Mouse (Mus musculus) spleen, postnatal 4 days (tissue): ENCODE results near the gene Srebf2.
"Not testable (repeated sequence)": the region's sequence is repeated elsewhere in the genome, so short reads cannot be mapped to it uniquely, and the experiment has no call there.

Experiments
- DNase-seq, 2 experiments: peaks; one replicate each; pipeline ENCODE4 v3.0.0; 2022; ENCODE audit warnings: low spot score in 2 of 2

Gene Srebf2

DNA sequence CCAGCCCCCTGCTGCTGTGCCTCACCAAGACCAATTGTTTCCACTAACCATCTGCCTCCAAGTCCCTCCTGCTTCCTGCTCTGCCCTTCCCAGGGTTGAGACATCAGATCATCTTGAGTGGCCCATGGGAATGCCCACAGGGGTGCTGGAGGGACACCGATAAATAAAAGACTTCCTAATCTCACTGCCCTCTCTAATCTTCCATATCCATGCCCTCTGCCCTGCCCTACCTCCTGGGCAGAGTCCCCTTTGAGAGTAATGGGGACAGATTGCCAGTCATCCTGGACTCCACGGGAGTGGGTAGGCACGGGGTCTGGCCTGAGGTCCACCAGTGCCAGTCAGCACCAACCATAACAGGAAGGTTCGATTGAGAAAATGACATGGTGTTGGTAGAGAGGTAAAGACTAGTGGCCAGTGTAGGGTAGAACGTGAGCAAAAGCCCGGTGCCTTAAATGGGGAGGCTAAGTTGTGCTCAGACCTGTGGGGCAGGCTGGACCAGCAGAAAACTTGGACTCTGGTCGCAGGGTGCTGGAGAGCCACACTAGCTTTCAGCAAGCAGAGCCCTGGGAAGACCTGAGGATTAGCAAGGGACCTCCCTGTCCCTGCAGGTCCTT lies 77.7 kb downstream of the Srebf2 start:
- peak in 1 of 2 experiments; percentile 65 for DNase-seq

DNA sequence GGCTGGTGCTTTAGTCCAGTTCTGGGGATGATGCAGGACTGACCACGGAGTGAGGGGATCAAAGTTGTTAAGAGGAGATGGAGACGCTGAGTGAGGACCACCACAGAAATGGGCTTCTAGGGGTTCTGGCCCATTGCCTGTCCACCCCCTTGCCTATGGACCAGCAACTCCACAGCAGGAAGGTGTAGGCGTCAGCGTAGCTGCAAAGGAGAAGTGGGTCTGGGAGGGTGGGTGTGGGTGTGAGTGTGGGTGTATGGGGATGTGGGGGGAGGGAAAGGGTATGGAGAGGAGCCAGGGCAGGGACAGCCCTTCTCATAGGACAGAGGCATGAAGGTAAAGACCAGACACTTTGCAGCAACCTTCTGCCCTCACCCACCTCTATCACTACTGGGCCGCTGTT lies 78.8 kb downstream of the Srebf2 start:
- peak in 1 of 2 experiments; percentile 62 for DNase-seq

DNA sequence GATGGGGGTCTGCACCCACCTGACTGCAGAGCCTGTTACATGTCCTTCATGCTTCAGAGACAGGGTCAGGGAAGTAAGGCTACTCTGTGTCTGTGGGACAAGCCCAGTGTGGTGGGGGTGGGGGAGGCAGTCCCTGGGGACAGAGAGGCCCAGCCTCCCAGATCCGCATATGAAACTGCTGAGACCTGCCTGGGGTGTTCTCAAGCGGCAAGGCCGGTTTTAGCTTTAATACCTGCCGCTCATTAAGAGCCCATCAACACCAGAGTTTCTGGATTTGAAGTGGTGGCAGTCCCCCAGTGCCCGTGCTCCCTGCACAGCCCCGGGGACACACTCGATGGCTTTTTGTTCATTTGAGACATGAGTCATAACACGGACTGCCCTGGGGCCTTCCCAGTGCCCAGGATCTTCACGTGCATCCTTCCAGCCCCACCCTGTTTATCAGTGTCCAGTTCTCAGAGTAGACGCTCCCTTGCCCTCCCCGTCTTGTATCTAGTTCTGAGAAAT lies 82.6 kb downstream of the Srebf2 start:
- DNase-seq = peak; percentile 65 to 78

DNA sequence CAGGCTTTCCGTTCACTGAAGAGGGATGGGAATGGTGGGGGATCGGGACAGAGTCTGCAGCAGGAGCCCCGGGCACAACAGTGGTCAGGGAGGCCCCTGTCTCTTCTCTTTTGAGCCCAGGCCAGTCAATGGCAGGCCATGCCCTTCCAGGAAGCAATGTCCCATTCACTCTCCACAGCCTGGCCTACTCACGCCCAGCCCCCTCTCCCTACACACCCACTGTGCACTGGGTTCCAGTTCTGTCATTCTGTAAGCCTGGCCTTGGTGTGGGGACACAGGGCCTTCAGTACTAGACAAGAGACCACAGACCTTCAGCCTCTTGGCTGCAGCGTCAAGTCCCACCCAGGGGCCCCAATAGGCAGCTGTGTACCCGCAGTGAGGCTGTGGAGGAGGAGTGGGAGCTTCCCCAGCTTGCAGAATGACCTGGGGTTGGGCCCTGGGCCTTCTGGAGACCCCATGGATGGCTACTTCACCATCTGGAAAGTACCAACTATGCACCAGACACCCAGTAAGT lies 83.2 kb downstream of the Srebf2 start:
- DNase-seq = peak in 1 of 2 experiments; percentile 63

DNA sequence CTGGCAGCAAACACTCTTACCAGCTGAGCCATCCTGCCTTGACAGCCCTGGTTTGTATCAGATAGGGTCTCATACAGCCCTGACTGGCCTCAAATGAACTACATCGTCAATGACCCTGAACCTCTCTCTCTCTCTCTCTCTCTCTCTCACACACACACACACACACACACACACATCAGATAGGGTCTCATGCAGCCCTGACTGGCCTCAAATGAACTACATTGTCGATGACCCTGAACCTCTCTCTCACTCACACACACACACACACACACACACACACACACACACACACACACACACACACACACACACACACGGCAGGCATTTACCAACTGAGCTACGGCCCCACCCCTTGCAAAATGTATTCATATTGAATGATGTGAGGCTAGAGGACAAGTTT lies 84.1 kb downstream of the Srebf2 start:
- DNase-seq = no peak

DNA sequence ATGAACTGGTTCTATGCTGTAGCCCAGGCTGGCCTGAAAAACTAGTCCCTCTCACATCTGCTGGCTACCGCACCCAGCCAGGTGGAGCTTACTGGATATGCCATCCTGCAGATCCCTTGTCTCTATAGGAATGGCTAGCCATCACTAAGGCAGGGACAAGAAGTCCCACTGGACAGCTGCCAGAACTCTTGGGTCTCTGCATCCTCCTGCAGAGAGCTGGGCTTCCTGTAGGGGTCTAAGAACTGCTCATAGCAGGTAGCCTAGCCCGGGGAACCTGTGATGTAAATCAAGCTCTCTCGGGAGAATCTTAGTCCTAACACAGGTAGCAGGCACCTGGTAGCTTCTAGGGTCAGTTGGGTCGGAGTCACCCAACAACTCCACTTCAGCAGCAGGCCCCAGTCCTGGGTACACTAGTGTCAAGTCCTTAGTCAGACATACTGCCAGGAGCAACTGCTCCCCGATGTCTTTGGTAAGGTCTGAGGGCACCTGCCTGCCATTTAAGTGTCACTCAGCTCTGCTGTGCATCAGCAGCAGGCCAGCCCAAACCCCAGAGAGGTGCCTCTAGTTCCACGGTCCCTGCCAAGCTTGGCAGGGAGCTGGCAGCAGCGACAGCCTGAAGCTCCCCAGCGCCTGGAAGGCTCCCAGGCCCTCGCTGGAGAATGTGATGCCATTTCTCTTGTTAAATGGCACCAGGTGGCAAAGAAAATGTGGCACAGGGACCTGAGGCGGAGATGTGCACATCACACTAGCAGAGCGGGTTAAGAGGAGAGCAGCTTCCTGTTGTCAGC lies 84.8 kb downstream of the Srebf2 start:
- DNase-seq = peak in 1 of 2 experiments; percentile 63

DNA sequence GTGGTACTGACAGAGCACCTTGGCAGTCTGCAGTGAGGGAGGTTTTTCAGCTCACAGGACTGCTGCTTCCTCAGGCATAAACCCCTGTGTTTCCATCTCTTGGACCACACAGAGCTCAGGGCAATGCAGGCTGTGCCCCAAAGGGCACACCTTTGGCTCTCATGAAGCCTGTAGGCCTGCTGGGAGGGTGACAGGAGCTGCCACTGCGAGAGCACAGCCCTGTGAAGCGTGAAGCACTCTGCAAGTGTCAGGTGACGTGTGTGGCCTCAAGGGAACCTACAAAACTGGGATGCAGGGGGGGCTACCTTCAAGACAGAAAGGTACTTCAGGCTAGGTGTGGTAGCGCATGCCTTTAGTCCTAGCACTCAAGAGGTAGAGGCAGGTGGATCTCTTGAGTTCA lies 85.7 kb downstream of the Srebf2 start:
- peak in 1 of 2 experiments; percentile 68 for DNase-seq

DNA sequence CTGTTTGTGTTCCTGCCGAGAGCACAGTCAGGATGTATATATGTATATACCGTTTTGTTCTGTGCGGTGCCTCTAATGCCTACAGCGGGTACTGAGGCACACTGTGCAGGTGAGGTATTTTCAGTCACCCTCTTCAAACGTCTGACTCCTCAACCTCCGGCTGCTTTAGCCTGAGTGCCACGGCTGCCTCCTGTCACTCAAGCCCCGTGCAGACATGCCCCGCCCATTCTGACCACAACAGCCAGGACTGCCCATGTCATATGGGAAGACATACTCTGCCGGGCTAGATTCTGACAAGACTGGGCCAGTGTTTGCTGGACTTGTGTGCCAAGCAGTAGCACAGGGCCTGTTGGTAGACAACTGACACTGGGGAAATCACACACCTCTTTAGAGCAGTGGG lies 88.7 kb downstream of the Srebf2 start:
- no peak for DNase-seq

DNA sequence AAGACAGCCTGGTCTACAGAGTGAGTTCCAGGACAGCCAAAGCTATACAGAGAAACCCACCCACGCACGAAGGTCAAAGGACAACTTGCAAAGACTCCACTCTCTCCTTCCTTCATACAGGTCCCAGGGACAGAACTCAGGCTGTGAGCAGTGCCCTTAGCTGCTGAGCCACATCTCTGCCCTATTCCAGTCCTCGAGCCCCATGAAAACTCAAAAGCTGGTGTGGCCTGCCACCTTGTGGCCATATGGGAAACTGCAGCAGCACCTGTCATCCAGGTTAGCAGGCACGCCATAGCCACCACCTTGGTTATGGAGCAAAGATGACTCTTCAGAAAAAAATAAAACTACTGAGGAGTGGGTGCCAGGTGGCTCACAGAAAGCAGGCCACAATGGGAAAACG lies 89.6 kb downstream of the Srebf2 start:
- peak; percentile 85 to 94 for DNase-seq

DNA sequence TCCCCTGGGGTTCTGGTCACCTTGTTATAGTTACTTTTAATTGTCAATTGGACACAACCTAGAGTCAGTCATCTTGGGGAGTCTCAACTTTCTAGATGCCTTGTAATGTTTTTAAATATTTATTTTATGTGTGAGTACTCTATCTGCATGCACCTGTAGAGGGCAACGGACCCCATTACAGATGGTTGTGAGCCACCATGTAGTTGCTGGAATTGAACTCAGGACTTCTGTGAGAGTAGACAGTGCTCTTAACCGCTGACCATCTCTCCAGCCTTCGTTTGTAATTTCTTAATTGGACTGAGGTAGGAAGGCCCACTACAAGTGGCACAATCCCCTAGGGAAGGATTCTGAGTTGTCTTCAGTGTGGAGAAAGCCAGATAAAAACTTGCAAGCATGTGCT lies 96.3 kb downstream of the Srebf2 start:
- peak in 1 of 2 experiments; percentile 57 for DNase-seq

DNA sequence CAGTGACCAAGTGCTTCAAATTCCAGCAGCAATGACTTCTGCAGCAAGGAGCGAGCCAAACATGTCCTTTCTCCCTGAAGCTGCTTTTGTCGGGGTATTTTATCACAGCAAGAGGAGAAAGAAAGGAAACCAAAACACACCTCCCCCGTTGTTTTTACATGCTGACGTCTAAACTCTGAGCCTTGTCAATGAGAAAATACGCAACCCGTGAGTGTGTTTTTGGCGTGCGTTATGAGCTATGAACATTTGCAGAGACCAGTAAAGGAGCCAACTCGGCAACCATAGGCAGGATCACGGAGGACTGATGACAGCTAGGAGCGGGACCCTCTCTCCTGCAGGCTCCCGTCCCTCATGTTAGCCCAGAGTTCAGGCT lies 96.7 kb downstream of the Srebf2 start:
- DNase-seq = no peak

DNA sequence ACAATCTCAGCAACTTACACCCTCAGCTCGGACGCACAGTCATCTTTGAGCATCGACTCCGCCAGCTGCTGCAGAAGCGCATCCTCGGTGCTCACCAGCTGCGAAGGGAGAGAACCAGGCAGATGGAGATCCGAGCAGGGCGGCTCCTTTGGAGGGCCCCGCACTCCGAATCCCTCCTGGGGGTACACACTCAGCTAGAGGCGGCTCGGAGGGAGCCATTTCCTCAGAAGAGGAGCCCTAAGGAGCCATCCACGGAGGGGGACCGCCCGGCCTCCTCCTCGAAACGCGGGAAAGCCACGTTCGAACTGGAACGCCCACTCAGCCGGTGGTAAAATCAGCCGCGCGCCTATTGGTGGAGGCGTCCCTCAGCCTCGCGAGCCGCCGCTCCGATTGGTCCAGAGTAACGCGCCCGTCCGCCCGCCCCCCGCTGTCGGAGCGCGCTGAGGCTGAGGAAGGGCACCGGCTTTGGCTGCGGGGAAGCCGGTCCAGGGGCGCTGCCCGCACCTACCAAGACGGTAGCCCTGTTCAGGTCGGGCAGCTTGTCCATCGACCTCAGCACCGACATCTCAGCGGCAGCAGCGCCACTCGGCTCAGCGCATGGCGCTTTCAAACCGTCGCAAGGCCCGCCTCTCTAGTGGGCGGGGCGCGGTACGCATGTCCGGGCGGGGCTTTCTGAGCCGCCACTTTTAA lies 97.3 kb downstream of the Srebf2 start, which contains the start of gene Cenpm:
Gene Cenpm, minus strand, starts transcription at position 634 of the 690 bp plus-strand sequence.
- peak; percentile 94 to 98 for DNase-seq

DNA sequence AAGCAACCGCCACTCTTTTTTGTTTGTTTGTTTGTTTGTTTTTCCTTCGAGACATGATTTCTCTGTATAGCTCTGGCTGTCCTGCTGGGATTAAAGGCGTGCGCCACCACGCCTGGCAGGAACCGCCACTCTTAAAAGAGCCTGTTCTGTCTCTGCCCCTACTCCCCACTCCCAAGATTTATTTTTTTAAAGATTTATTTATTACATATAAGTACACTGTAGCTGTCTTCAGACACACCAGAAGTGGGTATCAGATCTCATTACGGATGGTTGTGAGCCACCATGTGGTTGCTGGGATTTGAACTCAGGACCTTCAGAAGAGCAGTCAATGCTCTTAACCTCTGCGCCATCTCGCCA lies 97.8 kb downstream of the Srebf2 start:
- DNase-seq = not testable (repeated sequence)

DNA sequence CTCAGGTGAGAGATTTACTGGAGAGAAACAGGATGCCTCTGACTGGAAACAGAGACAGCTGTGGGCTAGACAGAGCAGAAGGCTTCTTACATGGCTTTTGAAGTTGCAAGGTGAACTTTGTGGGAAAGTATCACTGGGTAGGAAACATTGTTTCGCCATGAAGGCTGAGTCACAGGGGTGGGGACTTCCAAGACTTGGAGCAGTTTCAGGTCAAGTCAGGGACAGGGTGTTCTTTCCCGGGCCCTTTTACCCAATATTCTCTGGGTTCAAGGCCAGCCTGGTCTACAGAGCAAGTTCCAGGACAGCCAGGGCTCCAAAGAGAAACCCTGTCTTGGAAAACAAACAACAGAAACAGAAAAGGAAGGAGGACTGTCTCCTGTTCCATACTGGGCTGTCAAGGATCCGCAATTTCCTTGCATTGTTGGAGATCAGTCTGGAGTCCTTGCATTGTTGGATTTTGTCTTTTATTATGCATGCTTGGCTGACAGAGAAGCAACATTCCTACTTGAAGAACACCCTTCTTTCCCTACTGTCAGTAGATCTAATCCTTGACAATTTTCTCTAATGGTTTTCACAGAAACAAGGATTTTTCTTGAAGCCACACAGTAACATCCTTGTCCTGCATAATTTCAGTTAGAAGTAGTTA lies 100.3 kb downstream of the Srebf2 start:
- DNase-seq = no peak

DNA sequence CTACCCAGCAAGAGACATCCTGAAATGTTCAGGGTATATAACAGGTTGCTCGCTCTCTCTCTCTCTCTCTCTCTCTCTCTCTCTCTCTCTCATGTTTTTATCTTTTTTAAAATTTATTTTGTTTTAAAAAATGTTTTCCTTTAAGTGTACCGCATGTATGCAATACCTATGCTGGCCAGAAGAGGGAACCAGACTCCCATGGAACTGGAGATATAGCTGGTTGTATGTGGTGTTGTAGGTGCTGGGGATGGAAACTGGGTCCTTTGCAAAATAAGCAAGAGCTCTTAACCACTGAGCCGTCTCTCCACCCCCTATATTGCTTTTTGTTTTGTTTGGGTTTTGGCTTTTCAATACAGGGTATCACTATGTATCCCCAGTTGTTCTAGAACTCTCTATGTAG lies 104.6 kb downstream of the Srebf2 start:
- DNase-seq = no peak

DNA sequence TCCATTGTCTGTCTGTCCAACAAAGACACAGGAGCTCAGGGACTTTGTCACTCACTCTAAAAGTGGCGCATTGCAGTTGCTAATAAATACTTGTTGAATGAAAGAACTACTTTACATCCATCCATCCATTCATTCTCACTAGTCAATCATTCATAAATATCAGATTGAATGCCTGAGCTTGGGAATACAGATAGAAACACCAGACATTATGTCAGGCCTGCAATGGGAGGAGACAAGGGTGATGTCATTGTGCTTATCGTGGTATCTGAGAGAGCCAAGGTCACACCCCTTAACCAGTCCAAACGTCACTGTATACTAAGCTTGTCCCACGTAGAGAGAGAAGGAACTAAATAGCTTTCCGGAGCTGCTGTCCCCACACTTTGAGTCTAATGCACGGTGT lies 105.1 kb downstream of the Srebf2 start, which contains the start of gene 1500009C09Rik:
Gene 1500009C09Rik, plus strand, starts transcription at position 301 of the 400 bp plus-strand sequence.
- DNase-seq = no peak
